ENCODE assay signal across 22 mouse cellular contexts in genomic region chr12:91410306-91410705, GRCm38 (mm10). TPM values are rescaled to one million over a fixed set of nuclear protein-coding genes. Genes with fewer than 3 reads are reported as not detected.
"Had no signal": no experiment of that assay in that cellular context is flagged by ENCODE, and none has a peak within 500 bp of the region (broad histone marks: within the 10 kb centered on the region; RNA-seq: fewer than 3 reads in every experiment).

No protein-coding gene starts in this region.

- H3K4me3 ChIP-seq: left cerebral cortex, adult 2 months; liver, embryonic 13.5 days; megakaryocyte, embryonic 14.5 days; midbrain, embryonic 10.5 days; midbrain, embryonic 13.5 days; myocyte; neural tube, embryonic 13.5 days; stomach, embryonic 15.5 days had no signal

- H3K9ac ChIP-seq: liver, embryonic 13.5 days; midbrain, embryonic 13.5 days; neural tube, embryonic 13.5 days; stomach, embryonic 15.5 days had no signal

- H3K4me1 ChIP-seq: liver, embryonic 13.5 days; megakaryocyte, embryonic 14.5 days; stomach, embryonic 15.5 days had no signal

- H3K9me3 ChIP-seq: liver, embryonic 13.5 days; midbrain, embryonic 10.5 days; midbrain, embryonic 13.5 days; neural tube, embryonic 13.5 days; stomach, embryonic 15.5 days had no signal

- DNase-seq: kidney, adult 9 months; kidney, postnatal 25 days; layer of hippocampus, postnatal 36 days; liver, embryonic 13.5 days; lung, adult 2 months; lung, postnatal 14 days; lung, postnatal 4 days; retina, postnatal 1 day; right cerebral cortex, postnatal 25 days; spleen, adult 18-20 months; thymus, postnatal 25 days had no signal

- H3K36me3 ChIP-seq: liver, embryonic 13.5 days; midbrain, embryonic 10.5 days; midbrain, embryonic 13.5 days; neural tube, embryonic 13.5 days; stomach, embryonic 15.5 days had no signal

- ATAC-seq: midbrain, embryonic 13.5 days; midbrain, embryonic 16.5 days had no signal

- H3K27ac ChIP-seq: kidney, postnatal 0 days; left cerebral cortex, adult 2 months; liver, embryonic 13.5 days; midbrain, embryonic 10.5 days; midbrain, embryonic 13.5 days; neural tube, embryonic 13.5 days; stomach, embryonic 15.5 days had no signal

- H3K27me3 ChIP-seq: liver, embryonic 13.5 days; stomach, embryonic 15.5 days had no signal

- H3K4me2 ChIP-seq: liver, embryonic 13.5 days; midbrain, embryonic 13.5 days; neural tube, embryonic 13.5 days; stomach, embryonic 15.5 days had no signal

RNA-seq across cellular contexts. Expression of gene Tshr, which starts 25.9 kb away (rescaled TPM):
- total RNA-seq: liver, adult 2 months; monocyte, adult 5-6 weeks had no signal
- polyA plus RNA-seq: liver, adult 2 months; myocyte had no signal
